ENCODE assay signal across 11 mouse cellular contexts in the genomic region with DNA sequence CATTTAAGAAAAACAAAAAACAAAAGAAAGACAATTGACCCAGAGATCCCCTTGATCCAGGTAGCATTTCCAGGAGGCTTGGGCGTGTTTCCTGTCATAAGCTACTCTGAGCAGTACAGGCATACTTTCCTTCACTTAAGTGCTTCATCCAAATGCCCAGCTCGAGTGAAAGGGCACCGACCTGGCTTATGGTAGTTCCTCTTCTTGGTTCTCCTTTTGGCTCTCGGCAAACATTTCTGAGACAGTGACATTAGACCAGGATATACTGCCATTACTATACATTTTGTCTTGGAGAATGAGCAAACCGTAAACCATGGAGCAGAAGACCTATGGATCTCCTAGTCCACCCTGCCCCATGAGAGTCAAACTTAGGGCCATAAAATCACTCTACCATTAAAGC. TPM values are rescaled to one million over a fixed set of nuclear protein-coding genes. Genes with fewer than 3 reads are reported as not detected.
A peak's percentile ranks its signal among the peaks of the same experiment; 100 is the strongest.
DNase-seq lines count a peak whose midpoint lies in the region; ATAC-seq lines count a peak whose summit lies in the region.
"Had no signal": no experiment of that assay in that cellular context is flagged by ENCODE, and none has a peak within 500 bp of the region (broad histone marks: within the 10 kb centered on the region; RNA-seq: fewer than 3 reads in every experiment).

No protein-coding gene starts in this region.

- peaks cover 2% of the 10 kb centered on the region for H3K27me3 ChIP-seq in heart, embryonic 14.5 days (ENCODE audit: control insufficient read depth, insufficient read depth, low read length)
- H3K27me3 ChIP-seq in hindbrain, embryonic 12.5 days, result no peaks in the 10 kb centered on the region
- no peaks in the 10 kb centered on the region for H3K27me3 ChIP-seq in midbrain, embryonic 15.5 days (replicated peaks)
- H3K27me3 ChIP-seq in kidney, embryonic 16.5 days (ENCODE audit: insufficient read depth, low read length), result no peaks in the 10 kb centered on the region

- no peak overlapping the region for H3K4me3 ChIP-seq in heart, embryonic 14.5 days (ENCODE audit: control insufficient read depth in 1 of 2, insufficient read depth in 1 of 2, low read depth in 1 of 2, low read length in 2 of 2)
- H3K4me3 ChIP-seq in hindbrain, embryonic 12.5 days, result no peak overlapping the region
- no peak overlapping the region; the same call in 1 of the 2 replicates for H3K4me3 ChIP-seq in midbrain, embryonic 15.5 days
- H3K4me3 ChIP-seq in kidney, embryonic 16.5 days (ENCODE audit: low read length), result no peak overlapping the region

- H3K9me3 ChIP-seq in heart, embryonic 14.5 days (ENCODE audit: control insufficient read depth, low read length), result no peaks in the 10 kb centered on the region
- H3K9me3 ChIP-seq in hindbrain, embryonic 12.5 days (replicated peaks), result no peaks in the 10 kb centered on the region
- no peaks in the 10 kb centered on the region for H3K9me3 ChIP-seq in midbrain, embryonic 15.5 days
- no peaks in the 10 kb centered on the region for H3K9me3 ChIP-seq in kidney, embryonic 16.5 days (ENCODE audit: low read length)

- 0 out of 2 replicates have a peak overlapping the region, but pooled peaks have one; percentile 1 for H3K4me2 ChIP-seq in heart, embryonic 14.5 days (ENCODE audit: low read length)
- H3K4me2 ChIP-seq in hindbrain, embryonic 12.5 days (replicated peaks), result peak overlapping the region; percentile 79; the same call in 1 of the 2 replicates
- peak overlapping the region; percentile 86 for H3K4me2 ChIP-seq in midbrain, embryonic 15.5 days
- no peak overlapping the region for H3K4me2 ChIP-seq in kidney, embryonic 16.5 days (replicated peaks; ENCODE audit: low read depth, low read length)

- ATAC-seq in heart, embryonic 14.5 days (ENCODE audit: insufficient number of reproducible peaks, insufficient read depth, low FRiP score, low read depth), result no peak
- no peak for ATAC-seq in hindbrain, embryonic 12.5 days (ENCODE audit: low FRiP score)
- no peak for ATAC-seq in midbrain, embryonic 15.5 days (replicated peaks)
- no peak for ATAC-seq in kidney, embryonic 16.5 days (ENCODE audit: low FRiP score, low TSS enrichment)

- WGBS in heart, embryonic 14.5 days, result 90% methylated on average over 5 of the region's 5 CpGs
- 96% methylated on average over 5 of the region's 5 CpGs for WGBS in hindbrain, embryonic 12.5 days
- WGBS in midbrain, embryonic 15.5 days, result 94% methylated on average over 5 of the region's 5 CpGs
- 76% methylated on average over 5 of the region's 5 CpGs for WGBS in kidney, embryonic 16.5 days

- peaks cover 6 to 19% of the 10 kb centered on the region in 2 experiments for H3K4me1 ChIP-seq in heart, embryonic 14.5 days (ENCODE audit: control insufficient read depth in 2 of 2, insufficient read depth in 2 of 2, low read length in 2 of 2)
- peaks cover 25% of the 10 kb centered on the region for H3K4me1 ChIP-seq in hindbrain, embryonic 12.5 days
- H3K4me1 ChIP-seq in midbrain, embryonic 15.5 days, result peaks cover 33% of the 10 kb centered on the region
- peaks cover 25% of the 10 kb centered on the region for H3K4me1 ChIP-seq in kidney, embryonic 16.5 days (ENCODE audit: insufficient read depth, low read length)

- DNase-seq in heart, adult 8-10 months (ENCODE audit: low spot score), result no peak
- peak; percentile 21 to 27 for DNase-seq in B cell, adult 2 months
- no peak for DNase-seq in ovary, postnatal 10 days (ENCODE audit: low spot score)
- DNase-seq in left cerebral cortex, postnatal 36 days (ENCODE audit: low spot score in 2 of 2), result no peak
- DNase-seq: cerebellum, adult 8-10 months; gastrocnemius, postnatal 25 days; thymus, postnatal 36 days had no signal

- no peak overlapping the region for H3K27ac ChIP-seq in heart, embryonic 14.5 days (replicated peaks in 1 of 2; ENCODE audit: control insufficient read depth in 1 of 2, insufficient read depth in 1 of 2, low read depth in 2 of 2, low read length in 2 of 2)
- no peak overlapping the region for H3K27ac ChIP-seq in hindbrain, embryonic 12.5 days
- H3K27ac ChIP-seq in midbrain, embryonic 15.5 days, result no peak overlapping the region
- no peak overlapping the region for H3K27ac ChIP-seq in kidney, embryonic 16.5 days (ENCODE audit: low read length)

- H3K9ac ChIP-seq in heart, embryonic 14.5 days (ENCODE audit: low read length), result no peak overlapping the region
- no peak overlapping the region for H3K9ac ChIP-seq in hindbrain, embryonic 12.5 days
- no peak overlapping the region for H3K9ac ChIP-seq in midbrain, embryonic 15.5 days
- no peak overlapping the region for H3K9ac ChIP-seq in kidney, embryonic 16.5 days (replicated peaks; ENCODE audit: low read length)

- H3K36me3 ChIP-seq in heart, embryonic 14.5 days (ENCODE audit: control insufficient read depth, insufficient read depth, low read length), result no peaks in the 10 kb centered on the region
- no peaks in the 10 kb centered on the region for H3K36me3 ChIP-seq in hindbrain, embryonic 12.5 days
- no peaks in the 10 kb centered on the region for H3K36me3 ChIP-seq in midbrain, embryonic 15.5 days (replicated peaks)
- no peaks in the 10 kb centered on the region for H3K36me3 ChIP-seq in kidney, embryonic 16.5 days (ENCODE audit: insufficient read depth, low read length)

- intact Hi-C loops in left cerebral cortex, postnatal 36 days (cut with DNase I), result loop anchor here (10.0 kb wide), 1 partner anchor 305 kb away; no protein-coding TSS in a partner anchor

RNA-seq across cellular contexts. Expression of a gene that starts 2.8 kb away (rescaled TPM):
- polyA plus RNA-seq in heart, embryonic 14.5 days (2014; fragmentation: Nextera tagmentation; extraction: Ambion mirVana), result 6.3 and 7.5 TPM in 2 replicates
- 1 to 10 TPM; 1.2 to 1.8 (median 1.4) TPM for total RNA-seq in heart, adult 8-10 months (2022)
- 25.2 and 26.0 TPM in 2 replicates for polyA plus RNA-seq in hindbrain, embryonic 12.5 days (2016; fragmentation: Nextera tagmentation; extraction: Ambion mirVana)
- 60.0 and 61.7 TPM in 2 replicates for polyA plus RNA-seq in midbrain, embryonic 15.5 days (2015; fragmentation: Nextera tagmentation; extraction: Ambion mirVana)
- total RNA-seq in left cerebral cortex, postnatal 36 days (2021), result 10 to 100 TPM; 38.3 to 40.3 TPM
- polyA plus RNA-seq in kidney, embryonic 16.5 days (2015; fragmentation: Nextera tagmentation; extraction: Ambion mirVana), result 9.4 and 9.8 TPM in 2 replicates

Comparison
In these comparisons a context has a peak if more than half of its experiments do, and no peak if none do; other contexts are left out.
1. DNase-seq: peak in B cell, adult 2 months (2 of 2); none in heart, adult 8-10 months (single experiment), ovary, postnatal 10 days (single experiment) and left cerebral cortex, postnatal 36 days (0 of 2).